Mouse (Mus musculus) liver, adult 2 months (tissue): ENCODE data around the gene Cdc14a.

ENCODE experiments used
- CTCF ChIP-seq: fragments of 200-500 bp; IDR thresholded peaks from 2 replicates; pipeline ENCODE4 v1.5.1; 2011; ENCODE audit warnings: low read depth, low read length, control low read depth
- POLR2A ChIP-seq: fragments of 200-500 bp; IDR thresholded peaks from 2 replicates; pipeline ENCODE4 v1.6.1; 2011; ENCODE audit warnings: low read length, control low read depth; ENCODE audit not compliant: insufficient read depth; ENCODE audit errors: extremely low read depth

DNA sequence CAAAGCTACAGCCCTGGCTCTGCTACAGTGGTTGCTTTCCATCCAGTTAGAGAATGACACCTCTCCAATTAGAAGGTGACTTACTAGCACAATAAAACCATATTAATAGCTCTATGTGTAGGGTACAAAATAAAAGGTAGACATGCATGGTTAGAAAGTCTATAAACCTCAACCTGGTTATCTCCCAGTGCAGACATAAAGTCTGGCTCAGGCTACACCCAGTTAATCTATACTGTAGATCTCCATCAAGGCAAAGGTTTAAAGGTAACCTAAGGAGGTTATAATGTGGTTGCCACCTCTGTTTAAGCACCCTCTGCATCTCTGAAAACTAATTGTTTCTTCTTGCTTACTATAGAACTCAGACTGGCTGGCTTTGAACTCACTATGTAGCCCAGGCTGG is 36.9 kb downstream of the Cdc14a start:
- TF ChIP-seq CTCF: no peak
- TF ChIP-seq POLR2A: no peak
